In the genomic region with DNA sequence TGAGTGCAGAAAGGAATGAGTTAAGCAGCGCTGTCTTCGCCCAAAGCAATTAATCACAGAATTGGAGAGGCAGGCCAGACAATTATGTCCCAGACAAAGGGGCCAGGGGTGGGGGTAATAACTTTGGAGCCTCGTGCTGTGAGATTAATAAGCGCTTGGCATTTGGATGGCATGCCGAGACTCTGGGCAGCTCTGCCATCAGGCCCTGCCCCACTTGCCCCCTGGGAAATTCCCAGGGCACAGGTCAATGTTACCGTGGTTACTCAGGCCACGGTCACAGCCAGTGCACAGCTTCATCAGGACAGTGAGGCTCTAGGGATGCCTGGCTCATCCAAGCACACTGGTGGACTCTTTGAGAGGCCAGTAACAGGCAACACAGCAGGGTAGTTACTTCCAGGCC, we compare ENCODE assay signal across 16 mouse cellular contexts.
DNase-seq lines count a peak whose midpoint lies in the region; ATAC-seq lines count a peak whose summit lies in the region.
"Had no signal": no experiment of that assay in that cellular context is flagged by ENCODE, and none has a peak within 500 bp of the region (broad histone marks: within the 10 kb centered on the region; RNA-seq: fewer than 3 reads in every experiment).

No protein-coding gene starts in this region.

- H3K4me1 ChIP-seq in forebrain, embryonic 12.5 days = peaks cover 14% of the 10 kb centered on the region
- peaks cover 12% of the 10 kb centered on the region for H3K4me1 ChIP-seq in forebrain, embryonic 13.5 days
- peaks cover 12% of the 10 kb centered on the region; the same call in 1 of the 2 replicates for H3K4me1 ChIP-seq in midbrain, embryonic 15.5 days
- H3K4me1 ChIP-seq: embryonic facial prominence, embryonic 12.5 days; limb, embryonic 13.5 days had no signal

- no peaks in the 10 kb centered on the region for H3K36me3 ChIP-seq in forebrain, embryonic 12.5 days (replicated peaks)
- no peaks in the 10 kb centered on the region for H3K36me3 ChIP-seq in forebrain, embryonic 13.5 days (ENCODE audit: poor library complexity, severe bottlenecking)
- H3K36me3 ChIP-seq in midbrain, embryonic 15.5 days (replicated peaks) = no peaks in the 10 kb centered on the region
- H3K36me3 ChIP-seq: embryonic facial prominence, embryonic 12.5 days; limb, embryonic 13.5 days had no signal

- no peaks in the 10 kb centered on the region for H3K9me3 ChIP-seq in forebrain, embryonic 12.5 days
- H3K9me3 ChIP-seq in forebrain, embryonic 13.5 days (replicated peaks) = no peaks in the 10 kb centered on the region
- H3K9me3 ChIP-seq in midbrain, embryonic 15.5 days = no peaks in the 10 kb centered on the region
- H3K9me3 ChIP-seq: embryonic facial prominence, embryonic 12.5 days; limb, embryonic 13.5 days had no signal

- peak; percentile 30; the same call in 1 of the 2 replicates for ATAC-seq in forebrain, embryonic 12.5 days (ENCODE audit: low FRiP score)
- ATAC-seq in forebrain, embryonic 13.5 days = no peak; the same call in 1 of the 2 replicates
- ATAC-seq in midbrain, embryonic 15.5 days (replicated peaks) = no peak
- ATAC-seq: CD4-positive, CD25-positive, alpha-beta regulatory T cell, adult 4 months; liver, postnatal 0 days had no signal

- DNase-seq in embryo, embryonic 10 days (ENCODE audit: low spot score) = peak; percentile 63
- peak; percentile 25 for DNase-seq in embryo, embryonic 9.5 days (ENCODE audit: extremely low spot score)
- DNase-seq in kidney, postnatal 4 days = no peak
- DNase-seq in MN1 (ENCODE audit: low spot score) = no peak
- DNase-seq: kidney, adult 9 months; liver, postnatal 0 days; lung, postnatal 4 days; right cerebral cortex, postnatal 14 days; thymus, postnatal 25 days had no signal

- 22% methylated on average over 7 of the region's 7 CpGs for WGBS in forebrain, embryonic 12.5 days
- 9% methylated on average over 7 of the region's 7 CpGs for WGBS in forebrain, embryonic 13.5 days
- 22% methylated on average over 7 of the region's 7 CpGs for WGBS in midbrain, embryonic 15.5 days

- H3K4me2 ChIP-seq in forebrain, embryonic 12.5 days = no peak overlapping the region
- H3K4me2 ChIP-seq in forebrain, embryonic 13.5 days = no peak overlapping the region
- no peak overlapping the region for H3K4me2 ChIP-seq in midbrain, embryonic 15.5 days
- H3K4me2 ChIP-seq: embryonic facial prominence, embryonic 12.5 days; limb, embryonic 13.5 days had no signal

- H3K9ac ChIP-seq in forebrain, embryonic 12.5 days = no peak overlapping the region
- H3K9ac ChIP-seq in forebrain, embryonic 13.5 days = no peak overlapping the region
- H3K9ac ChIP-seq in midbrain, embryonic 15.5 days = no peak overlapping the region
- H3K9ac ChIP-seq: embryonic facial prominence, embryonic 12.5 days; limb, embryonic 13.5 days; liver, postnatal 0 days had no signal

- no peak overlapping the region for H3K27ac ChIP-seq in forebrain, embryonic 12.5 days
- H3K27ac ChIP-seq in forebrain, embryonic 13.5 days = no peak overlapping the region
- 0 out of 2 replicates have a peak overlapping the region, but pooled peaks have one; percentile 11 for H3K27ac ChIP-seq in midbrain, embryonic 15.5 days
- H3K27ac ChIP-seq: embryonic facial prominence, embryonic 12.5 days; layer of hippocampus, adult 2 months; limb, embryonic 13.5 days had no signal

- H3K27me3 ChIP-seq in forebrain, embryonic 12.5 days = no peaks in the 10 kb centered on the region
- H3K27me3 ChIP-seq in forebrain, embryonic 13.5 days = no peaks in the 10 kb centered on the region
- 0 out of 2 replicates have a peak, but pooled peaks cover 3% of the 10 kb centered on the region for H3K27me3 ChIP-seq in midbrain, embryonic 15.5 days (replicated peaks)
- H3K27me3 ChIP-seq: embryonic facial prominence, embryonic 12.5 days; limb, embryonic 13.5 days had no signal

- no peak overlapping the region for H3K4me3 ChIP-seq in forebrain, embryonic 12.5 days (replicated peaks)
- no peak overlapping the region for H3K4me3 ChIP-seq in forebrain, embryonic 13.5 days
- no peak overlapping the region for H3K4me3 ChIP-seq in midbrain, embryonic 15.5 days
- H3K4me3 ChIP-seq: embryonic facial prominence, embryonic 12.5 days; layer of hippocampus, adult 2 months; limb, embryonic 13.5 days had no signal

Comparison
In these comparisons a context has a peak if more than half of its experiments do, and no peak if none do; other contexts are left out.
1. DNase-seq: peak in embryo, embryonic 10 days (single experiment) and embryo, embryonic 9.5 days (single experiment); none in kidney, postnatal 4 days (0 of 2) and MN1 (single experiment).